Mouse (Mus musculus): ENCODE results near the gene Cenpm.

Cenpm gene

DNA sequence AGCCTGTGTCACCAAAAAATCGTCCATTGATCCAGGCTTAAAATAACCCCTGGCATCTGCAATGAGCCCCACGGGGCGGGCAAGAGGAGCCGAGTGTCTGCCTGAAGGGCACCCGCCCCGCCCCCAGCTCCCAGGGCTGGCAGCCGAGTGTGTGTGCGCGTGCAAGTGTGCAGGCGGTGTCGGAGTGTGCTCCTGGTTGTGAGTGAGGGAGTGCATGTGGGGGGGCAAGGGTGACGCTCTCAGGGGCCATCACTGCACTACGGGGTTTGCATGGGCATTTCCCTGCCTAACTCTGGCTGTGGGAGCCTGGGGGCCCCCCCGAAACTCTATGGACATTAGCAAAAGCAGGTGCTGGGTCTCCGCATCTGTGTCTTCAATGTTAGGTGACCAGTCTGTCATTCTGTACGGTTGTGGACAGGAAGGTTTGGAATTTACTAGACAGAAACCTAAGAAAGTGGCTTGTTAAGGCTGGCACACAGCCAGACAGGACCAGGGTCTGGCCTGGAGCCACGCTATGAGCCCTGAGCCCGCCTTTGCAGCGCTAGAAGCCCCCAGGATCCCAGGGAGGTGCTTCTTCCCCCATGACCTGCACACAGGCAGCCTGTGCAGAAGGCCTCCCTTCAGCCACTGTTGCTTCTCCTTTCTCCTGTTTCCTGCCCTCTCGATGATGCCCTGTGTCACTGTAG is 28.3 kb downstream of the Cenpm start:
- CTCF ChIA-PET, result interaction anchor here (0.6 kb wide), 1 partner anchor 22 kb away, joined by 3 read pairs; no protein-coding TSS in a partner anchor

DNA sequence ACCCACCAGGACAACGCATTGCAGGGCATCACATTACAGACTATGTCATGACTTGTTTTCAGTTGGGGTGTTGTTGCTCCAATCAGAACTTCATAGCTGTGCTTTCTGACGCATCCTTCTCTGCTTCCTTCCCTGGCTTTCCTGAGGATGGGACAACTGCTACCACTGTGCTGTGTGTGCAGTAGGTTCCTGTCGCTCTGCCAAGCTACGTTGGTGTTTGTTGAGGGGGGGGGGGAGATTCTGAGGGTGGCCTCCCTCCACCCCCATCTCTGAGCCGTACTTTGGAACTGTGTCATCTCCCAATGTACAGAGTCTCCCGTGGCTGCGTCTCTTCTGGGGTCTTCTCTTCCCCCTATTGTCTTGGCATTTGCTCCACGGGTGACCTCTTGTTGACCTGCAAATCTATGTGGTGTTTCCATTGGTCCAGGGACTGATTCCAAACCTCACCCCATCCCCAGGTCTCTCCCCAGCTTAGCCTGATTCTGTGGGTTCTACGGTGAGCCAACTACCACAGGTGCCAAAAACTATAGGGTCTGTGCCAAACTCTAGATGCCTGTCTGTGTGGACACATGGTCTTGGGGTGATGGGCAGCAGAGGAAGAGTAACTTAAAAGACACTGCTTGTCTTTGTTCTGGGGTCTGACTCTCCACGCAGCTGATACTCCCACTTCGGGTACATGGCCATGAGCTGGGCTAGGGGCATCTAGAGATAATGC is 29.1 kb downstream of the Cenpm start:
- CTCF ChIA-PET, result interaction anchor here (0.5 kb wide), 1 partner anchor 485 kb away, joined by 3 read pairs; no protein-coding TSS in a partner anchor

DNA sequence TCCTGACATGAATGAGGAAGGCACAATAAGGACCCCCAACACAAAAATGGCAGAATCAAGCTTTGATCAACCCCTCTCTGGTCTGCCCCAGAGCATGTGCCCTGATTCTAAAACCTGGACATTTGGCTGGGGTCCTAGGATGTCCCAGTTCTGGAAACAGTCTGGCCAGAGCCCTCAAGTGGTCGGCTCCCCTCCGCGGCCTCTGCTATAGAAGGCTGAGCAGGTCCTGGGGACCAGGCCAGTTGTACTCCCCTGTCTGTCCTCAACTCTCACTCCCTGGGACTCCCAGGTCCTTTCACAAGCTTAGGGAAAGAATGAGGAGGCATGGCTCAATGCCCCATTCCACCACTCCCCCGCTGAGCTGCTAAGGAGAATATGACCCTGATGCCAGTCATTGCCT is 31.3 kb downstream of the Cenpm start:
- CTCF ChIA-PET, result interaction anchor here (0.7 kb wide), 1 partner anchor 48 kb away, joined by 8 read pairs; no protein-coding TSS in a partner anchor

DNA sequence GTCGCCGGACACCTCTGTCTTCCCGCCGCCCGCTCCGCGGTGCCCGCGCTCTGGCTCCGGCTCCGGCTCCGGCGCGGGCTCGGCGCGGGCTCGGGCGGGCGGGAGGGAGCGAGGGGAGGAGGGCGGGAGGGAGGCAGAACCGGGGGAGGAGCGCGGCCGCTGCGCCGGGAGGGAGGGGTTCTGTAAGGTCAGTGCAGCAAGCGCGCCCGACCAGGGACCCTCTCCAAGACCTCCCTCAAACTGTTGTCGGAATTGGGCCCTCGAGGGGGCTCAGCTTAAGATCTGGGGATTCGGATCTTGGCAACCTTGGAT is 31.8 kb downstream of the Cenpm start, which contains the start of gene Shisa8:
Gene Shisa8 (minus strand): TSS at position 64 of the 312 bp plus-strand sequence.
- CTCF ChIA-PET, result interaction anchor here (0.7 kb wide), 4 partner anchors 23 to 48 kb away, joined by 3 to 8 read pairs (median 6); no protein-coding TSS in a partner anchor

DNA sequence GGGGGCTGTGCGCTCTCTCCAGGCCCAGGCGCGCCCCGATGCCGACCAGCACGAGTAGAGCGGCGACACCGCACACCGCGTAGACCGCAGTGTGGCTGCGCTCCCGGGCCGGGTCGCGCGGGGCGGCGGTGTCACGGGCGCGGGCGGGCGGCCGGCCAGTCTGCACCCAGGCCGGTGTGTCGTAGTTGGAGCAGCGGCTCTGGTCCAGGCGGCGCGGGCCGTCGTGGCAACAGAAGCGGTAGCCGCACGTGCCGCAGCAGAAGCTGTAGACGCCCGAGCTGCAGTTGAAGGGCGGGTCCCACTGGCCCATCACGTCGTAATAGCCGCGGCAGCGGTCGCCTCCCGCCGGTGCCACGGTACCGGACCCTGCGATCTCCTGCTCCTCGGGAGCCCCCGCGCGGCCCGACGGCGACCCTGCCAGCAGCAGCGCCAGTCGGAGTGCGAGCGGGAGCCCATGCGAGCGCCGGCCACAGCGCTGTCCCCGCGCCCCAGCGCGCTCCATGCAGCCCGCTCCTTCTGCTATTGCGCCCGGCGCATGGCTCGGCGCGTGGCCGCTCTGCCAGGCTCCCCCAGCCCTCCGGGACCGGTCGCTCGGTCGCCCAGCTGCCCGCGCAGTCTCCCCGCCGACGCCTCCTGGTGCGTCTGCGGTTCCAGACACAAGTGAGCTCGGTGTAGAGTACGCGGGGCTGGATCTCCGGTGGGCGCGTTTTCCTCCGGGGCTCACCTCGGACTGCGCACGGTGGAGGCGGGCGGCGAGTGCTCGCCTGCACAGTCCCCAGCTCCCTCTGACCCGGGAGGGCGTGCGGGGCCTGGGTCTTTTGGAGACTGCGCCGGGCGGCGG is 32.4 kb downstream of the Cenpm start:
- CTCF ChIA-PET, result interaction anchor here (0.7 kb wide), 4 partner anchors 23 to 47 kb away, joined by 3 to 8 read pairs (median 6); no protein-coding TSS in a partner anchor

DNA sequence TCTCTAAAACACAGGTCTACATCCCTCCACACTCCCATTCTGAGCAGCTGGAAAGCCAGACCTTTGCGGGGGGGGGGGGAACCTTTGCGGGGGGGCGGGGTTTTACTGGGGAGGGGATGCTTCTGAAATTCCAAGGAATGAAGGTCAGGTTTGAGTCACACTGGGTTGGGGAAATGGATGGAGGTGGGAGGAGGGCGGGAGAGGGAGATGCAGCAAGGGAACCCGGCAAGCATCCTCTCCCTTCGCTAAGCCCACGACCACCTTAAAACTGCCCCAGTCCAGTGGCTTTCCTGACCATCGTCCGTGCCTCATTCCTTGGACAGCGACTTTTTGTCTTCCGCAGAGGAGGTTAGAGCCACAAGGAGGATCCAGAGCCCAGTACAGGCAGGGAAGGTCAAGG is 33.3 kb downstream of the Cenpm start:
- CTCF ChIA-PET, result interaction anchor here (0.6 kb wide), 1 partner anchor 16 kb away, joined by 10 read pairs; no protein-coding TSS in a partner anchor

DNA sequence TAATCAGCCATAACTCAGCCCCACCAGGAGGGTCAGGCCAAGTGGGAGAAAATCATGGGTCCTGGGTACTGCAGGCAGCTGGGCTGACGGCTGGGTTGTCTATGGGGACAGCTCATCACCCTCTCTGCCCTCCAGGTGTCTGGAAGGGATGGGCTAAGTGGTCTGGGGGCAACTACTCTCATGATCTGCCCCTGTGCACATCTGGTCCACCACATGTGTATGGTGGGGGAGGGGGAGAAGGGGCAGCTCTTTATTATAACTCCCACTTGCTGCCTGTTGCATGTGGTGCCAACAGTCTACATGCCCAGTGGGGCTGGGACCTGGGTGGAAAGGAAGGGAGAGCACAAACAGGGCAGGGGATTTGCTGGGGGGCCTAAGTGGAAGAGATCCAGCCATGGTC is 33.7 kb downstream of the Cenpm start:
- CTCF ChIA-PET, result interaction anchor here (0.6 to 1.1 kb wide), 3 partner anchors 9 to 410 kb away, joined by 3 to 10 read pairs (median 3); no protein-coding TSS in a partner anchor

DNA sequence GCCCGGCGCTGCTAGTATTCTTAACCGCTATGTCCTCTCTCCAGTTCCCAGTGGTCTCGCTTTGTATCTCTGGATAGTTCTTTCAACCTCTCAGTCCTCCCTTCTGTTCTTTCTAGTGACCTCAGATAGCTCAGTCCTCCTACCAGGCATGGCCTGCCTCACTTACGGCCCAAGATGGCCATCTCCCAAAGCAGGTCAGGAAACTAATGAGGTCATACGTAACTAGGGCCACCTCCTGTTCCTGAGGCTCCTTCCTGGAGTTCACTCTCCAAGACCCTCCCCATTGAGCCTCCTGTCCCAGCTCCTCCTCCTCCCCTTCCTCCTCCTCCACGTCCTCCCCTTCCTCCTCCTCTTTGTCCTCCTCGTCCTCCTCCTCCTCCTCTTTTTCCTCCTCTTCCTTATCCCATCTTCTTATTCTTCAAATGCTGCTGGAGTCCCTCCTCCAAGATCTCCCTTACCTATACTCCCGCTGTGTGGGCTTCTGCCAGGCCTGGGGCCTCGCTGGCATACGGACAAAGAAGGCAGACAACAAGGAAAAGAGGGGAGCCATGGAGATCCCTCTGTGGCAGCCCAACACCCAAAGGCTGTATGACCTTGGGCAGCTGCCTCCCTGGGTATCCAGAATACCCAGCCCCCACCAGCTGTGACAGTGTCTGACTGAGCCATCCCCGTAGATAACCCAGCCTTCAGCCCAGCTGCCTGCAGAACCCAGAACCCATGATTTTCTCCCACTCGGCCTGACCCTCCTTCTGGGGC is 35.1 kb downstream of the Cenpm start:
- CTCF ChIA-PET, result interaction anchor here (1.1 kb wide), 1 partner anchor 11 kb away, joined by 3 read pairs; no protein-coding TSS in a partner anchor

DNA sequence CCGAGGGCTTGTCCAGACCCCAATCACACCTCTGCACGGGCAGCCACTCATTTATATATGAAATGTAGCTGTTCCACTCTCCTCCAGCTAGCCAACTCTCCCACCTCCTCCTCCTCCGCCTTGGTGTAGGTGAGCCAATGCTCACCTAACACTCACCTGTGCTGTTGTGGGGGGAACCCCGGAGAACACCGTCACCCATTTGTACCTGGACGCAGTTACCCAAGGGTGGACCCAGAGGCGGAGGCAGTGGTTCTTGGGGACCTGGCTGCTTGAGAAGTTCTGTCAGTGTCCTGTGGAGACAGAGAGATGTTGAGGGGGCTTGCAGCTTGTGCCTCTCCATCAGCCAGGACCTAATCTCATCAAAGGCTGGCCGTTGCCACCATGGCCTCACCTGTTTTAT is 36.2 kb downstream of the Cenpm start:
- CTCF ChIA-PET, result no interaction called here

DNA sequence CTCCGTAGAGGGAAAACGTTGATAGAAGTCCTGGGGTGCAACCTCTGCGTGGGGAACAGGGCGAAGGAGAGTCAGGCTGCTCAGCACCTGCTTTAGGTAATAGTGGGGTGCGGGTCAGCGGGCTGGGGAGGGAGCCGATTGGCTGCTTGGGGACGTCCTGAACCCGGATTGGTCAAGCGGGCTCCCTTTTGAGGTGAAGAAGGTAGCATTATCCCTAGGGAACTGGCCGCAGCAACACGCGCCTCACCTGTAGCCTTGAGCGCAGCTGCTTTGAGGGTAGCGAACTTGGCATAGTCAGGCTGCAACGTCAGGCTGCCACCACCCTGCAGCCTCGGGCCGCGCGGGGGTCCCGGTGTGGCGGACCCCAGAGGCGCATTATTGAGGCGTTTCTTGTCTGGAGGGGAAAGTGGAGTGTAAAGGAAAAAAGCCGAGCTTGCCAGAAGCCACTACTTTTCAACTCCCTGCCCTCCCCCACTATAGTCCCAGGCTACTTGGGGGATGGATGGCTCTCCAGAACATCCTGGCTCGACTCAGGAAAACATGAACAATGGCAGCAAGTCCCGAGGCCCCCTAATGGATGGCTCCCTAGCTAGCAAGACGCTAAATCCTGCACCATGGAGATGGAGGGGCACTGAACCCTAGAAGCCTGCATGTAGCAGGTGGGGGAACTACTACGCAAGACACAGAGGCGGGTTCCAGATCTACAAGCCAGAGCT is 36.9 kb downstream of the Cenpm start:
- CTCF ChIA-PET, result no interaction called here

DNA sequence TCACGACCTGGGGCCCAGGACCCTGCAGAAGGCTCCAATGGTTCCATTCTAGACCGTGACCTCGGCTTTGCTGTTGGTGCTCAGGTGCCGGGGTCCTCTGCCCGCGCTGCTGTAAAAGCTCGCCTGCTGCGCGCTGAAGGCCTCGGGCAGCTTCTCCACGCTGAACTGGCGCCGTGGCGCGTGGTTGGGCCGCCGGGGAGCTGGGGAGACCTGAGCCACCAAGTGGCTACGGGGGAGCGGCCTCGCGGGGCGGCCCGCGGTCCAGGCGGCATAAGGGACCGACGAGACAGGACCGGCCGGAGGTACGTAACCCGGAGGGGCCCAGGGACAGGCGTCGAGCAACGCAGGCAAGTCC is 37.5 kb downstream of the Cenpm start:
- CTCF ChIA-PET, result no interaction called here

DNA sequence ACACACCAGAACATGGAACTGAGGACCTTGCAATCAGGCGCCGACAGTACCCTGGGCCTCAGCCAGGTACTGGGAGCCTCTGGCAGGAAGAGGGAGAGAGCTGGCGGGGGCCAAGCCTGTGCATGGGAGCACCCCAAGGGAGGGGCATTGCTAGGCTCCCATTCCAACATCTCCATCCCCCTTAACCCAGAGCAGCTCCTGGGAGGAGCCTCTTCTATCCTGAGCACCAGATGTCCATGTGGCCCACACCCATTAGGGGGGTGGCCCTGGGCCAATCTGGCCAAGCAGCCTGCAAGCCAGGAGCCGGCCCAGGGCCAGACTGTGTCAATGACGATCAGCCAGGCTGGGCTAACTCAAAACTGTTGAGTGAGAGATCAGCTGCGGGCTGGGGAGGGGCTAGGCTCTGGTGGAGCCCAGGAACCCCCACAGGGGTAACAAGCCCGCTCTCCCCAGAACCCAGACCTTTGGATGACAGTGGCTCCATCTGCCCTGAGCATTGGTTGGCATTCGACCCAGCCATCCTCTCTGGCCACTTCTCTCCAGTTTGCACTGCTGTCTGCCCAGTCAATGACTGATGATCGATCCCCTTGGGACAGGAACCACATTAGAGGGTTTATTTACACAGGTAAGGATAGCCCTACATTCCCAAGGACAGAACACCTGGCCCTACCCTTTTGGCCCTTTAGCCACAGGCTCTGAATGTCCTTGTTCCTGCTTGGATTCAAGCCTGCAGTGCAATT is 38.0 kb downstream of the Cenpm start:
- CTCF ChIA-PET, result no interaction called here

DNA sequence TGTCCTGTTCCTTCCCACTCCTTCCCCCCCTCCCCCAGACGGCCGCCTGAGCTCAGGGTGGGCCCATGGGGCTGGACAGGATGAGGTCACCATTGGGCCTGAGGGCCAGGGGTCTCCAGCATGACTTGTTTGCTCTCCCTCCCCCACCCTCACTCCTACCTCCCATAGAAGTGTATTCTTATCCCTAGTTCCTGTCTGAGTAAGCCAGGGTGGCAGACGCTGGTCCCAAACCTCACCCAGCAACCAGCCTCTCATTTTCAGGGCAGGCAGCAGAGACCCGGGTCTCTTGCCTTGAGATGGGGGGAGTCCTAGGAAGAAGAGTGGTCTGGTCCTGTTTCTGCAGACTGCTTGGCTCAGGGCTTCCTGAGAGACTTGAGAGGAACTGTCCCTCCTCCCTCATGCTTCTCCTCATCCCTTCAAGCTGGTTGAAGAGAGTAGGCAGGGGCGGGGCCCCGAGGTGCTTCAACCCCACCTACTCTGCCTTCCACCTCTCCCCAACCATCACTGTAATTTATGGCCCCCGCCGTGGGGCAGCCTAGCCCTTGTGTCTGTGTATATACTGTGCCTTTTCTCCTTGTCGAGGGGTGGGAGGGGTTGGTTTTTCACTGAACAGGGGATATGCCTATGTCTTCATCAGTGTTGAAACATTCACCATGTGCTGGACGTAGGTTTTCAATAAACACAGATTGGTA is 39.7 kb downstream of the Cenpm start:
- CTCF ChIA-PET, result no interaction called here

DNA sequence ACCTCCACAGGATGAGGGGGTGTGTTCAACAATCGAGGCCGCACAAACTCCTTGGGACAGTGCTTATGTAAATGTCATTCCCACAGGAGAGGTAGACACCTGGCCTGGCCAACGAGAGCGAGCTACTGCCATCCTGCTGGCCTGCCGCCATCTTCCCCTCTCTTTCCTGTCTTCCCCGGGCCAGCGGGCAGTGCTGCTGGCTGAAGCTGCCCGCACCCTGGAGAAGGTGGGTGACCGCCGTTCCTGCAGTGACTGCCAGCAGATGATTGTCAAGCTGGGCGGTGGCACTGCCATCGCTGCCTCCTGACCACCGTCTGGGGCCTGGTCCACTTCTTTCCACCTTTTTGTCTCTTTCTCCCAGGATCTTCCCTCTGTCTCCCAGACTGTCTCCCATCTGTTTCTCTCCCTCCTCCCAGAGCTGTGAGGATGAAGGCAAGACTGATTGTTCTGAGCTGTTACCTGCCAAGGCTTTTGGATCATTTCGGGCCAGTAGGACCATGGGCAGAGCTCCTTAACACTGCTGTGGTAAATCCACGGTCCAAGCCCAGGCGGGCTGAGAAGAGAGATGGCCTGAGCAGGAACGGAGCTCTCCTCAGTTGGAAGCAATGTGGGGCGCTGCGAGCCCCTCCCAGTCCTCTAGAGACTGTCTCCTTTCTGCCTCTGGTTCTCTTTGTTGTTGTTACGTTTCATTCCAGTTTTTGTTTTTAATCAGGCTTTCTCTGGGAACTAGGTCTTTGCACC is 40.8 kb downstream of the Cenpm start:
- CTCF ChIA-PET, result interaction anchor here (0.6 kb wide), 1 partner anchor 20 kb away, joined by 5 read pairs; the partner anchor contains the start of gene Tnfrsf13c

DNA sequence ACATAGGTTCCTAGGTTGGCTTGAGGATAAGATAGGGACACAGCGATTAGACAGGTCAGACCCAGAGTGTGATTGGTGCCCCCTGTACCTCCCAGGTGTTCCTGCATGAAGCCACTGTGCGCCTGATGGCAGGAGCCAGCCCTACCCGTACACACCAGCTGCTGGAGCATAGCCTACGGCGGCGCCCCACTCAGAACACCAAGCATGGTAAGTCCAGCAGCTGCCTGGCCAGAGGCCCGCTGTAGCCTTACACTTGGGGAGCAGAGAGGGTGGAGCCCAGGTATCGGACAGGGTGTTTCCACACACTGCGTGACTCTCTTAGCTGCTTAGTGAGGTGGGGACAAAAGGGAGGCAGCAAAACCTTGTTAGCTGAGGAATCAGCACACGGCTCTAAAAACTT is 41.5 kb downstream of the Cenpm start:
- CTCF ChIA-PET, result no interaction called here

DNA sequence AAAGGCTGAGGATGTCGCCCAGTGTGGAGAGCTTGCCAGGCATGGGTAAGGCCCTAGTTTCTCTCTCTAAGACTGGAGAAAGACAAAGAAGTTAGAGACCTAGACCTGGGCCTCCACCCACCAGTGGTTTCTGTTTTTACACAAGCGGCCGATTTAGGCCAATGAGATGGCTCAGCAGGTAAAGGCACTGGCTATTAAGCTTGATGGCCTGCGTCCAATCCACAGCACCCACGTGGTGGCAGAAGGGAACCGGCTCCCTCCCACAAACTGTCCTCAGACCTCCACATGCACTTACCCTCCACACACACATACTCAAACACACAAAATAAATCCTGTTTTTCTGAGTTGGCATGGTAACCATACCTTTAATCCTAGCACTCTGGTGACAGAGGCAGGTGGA is 42.5 kb downstream of the Cenpm start:
- CTCF ChIA-PET, result interaction anchor here (0.6 kb wide), 1 partner anchor 18 kb away, joined by 3 read pairs; no protein-coding TSS in a partner anchor

DNA sequence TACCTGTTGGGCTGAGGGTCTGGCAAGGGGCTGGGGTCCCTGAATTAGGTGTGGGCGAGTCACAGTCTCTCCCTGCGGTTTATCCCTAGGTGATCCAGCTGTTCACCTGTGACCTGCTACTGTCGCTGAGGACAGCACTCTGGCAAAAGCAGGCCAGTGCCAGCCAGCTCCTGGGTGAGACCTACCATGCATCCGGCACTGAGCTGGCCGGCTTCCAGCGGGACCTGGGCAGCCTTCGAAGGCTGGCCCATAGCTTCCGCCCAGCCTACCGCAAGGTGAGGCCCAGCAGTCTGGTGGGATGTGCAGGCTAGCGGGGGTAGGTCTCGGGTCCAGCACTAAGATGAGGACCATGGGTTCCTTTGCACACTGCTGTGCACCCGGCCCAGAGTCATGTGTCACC is 45.0 kb downstream of the Cenpm start:
- CTCF ChIA-PET, result interaction anchor here (0.8 kb wide), 1 partner anchor 960 kb away, joined by 3 read pairs; no protein-coding TSS in a partner anchor

DNA sequence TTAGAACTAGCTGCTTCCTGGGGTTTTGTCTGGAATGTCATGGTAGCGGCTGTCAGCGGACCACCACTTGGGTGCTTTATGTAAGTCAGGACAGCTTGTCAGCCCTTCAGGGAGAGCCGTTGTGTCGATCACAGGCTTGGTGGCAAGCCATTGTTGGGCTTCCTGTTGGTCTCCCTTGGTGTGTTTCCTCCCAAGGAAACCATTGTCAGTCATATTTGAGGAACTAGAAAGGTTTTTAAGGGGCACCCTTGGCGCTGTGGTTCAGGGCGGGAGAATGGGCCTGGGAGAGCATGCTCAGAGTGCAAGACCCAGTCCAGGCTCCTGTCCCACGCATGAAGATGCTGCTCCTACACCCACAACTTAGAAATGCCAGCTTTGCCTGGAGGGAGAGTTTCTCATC is 46.2 kb downstream of the Cenpm start:
- CTCF ChIA-PET, result no interaction called here
